Mouse (Mus musculus) heart, embryonic 16.5 days (tissue): Measurements from ENCODE around the gene Rassf8. TPM values are rescaled to one million over a fixed set of nuclear protein-coding genes. Genes with fewer than 3 reads are reported as not detected.
A peak's percentile ranks its signal among the peaks of the same experiment; 100 is the strongest.

ENCODE experiments used
- ATAC-seq: fragments of 200-750 bp; cut with Nextera tagmentation; replicated peaks from 2 replicates; pipeline ENCODE4 v1.8.0; 2017; ENCODE audit warnings: moderate number of reproducible peaks; ENCODE audit not compliant: insufficient read depth, low FRiP score; ENCODE audit errors: extremely low read depth
- H3K27ac ChIP-seq: fragments of 300-500 bp; sonication (generic); 2 replicates; pipeline ENCODE4 v1.5.1; 2014; ENCODE audit warnings: mild to moderate bottlenecking, low read length, control low read depth, moderate library complexity
- H3K27me3 ChIP-seq: fragments of 300-500 bp; sonication (generic); 2 replicates; pipeline ENCODE4 v1.6.1; 2014; ENCODE audit warnings: low read length, mixed read lengths; ENCODE audit not compliant: control insufficient read depth, insufficient read depth
- H3K36me3 ChIP-seq: fragments of 300-500 bp; sonication (generic); 2 replicates; pipeline ENCODE4 v1.6.1; 2014; ENCODE audit not compliant: control insufficient read depth, insufficient read depth
- H3K4me1 ChIP-seq: fragments of 300-500 bp; sonication (generic); 2 replicates; pipeline ENCODE4 v1.6.1; 2014; ENCODE audit warnings: low read length, mixed read lengths; ENCODE audit not compliant: control insufficient read depth, insufficient read depth
- H3K4me2 ChIP-seq: fragments of 300-500 bp; sonication (generic); 2 replicates; pipeline ENCODE4 v1.6.1; 2014; ENCODE audit warnings: low read depth, mild to moderate bottlenecking, control low read depth, low read length
- H3K4me3 ChIP-seq: fragments of 300-500 bp; sonication (generic); 2 replicates; pipeline ENCODE4 v1.5.1; 2014; ENCODE audit warnings: mild to moderate bottlenecking, control low read depth, low read length
- H3K9ac ChIP-seq: fragments of 300-500 bp; sonication (generic); 2 replicates; pipeline ENCODE4 v1.6.1; 2014; ENCODE audit warnings: low read length, control low read depth
- H3K9me3 ChIP-seq: fragments of 300-500 bp; sonication (generic); replicated peaks from 2 replicates; pipeline ENCODE4 v1.6.1; 2016; ENCODE audit warnings: low read length; ENCODE audit not compliant: control insufficient read depth
- WGBS: fragments of 180-500 bp; shearing (Covaris S2); extraction: QIAGEN DNeasy Blood & Tissue Kit; methylation state at CpG from one replicate; pipeline ENCODE4 v1.1.7; 2014; 5-methylcytosine and 5-hydroxymethylcytosine counted together
- polyA plus RNA-seq: library from polyadenylated mRNA; unstranded; fragments of >200 nt; fragmentation: Nextera tagmentation; extraction: Ambion mirVana; gene quantifications from 2 replicates; pipeline ENCODE4 v1.2.1, GENCODE M21; 2015

Rassf8 gene
- 7.3 TPM in 2 replicates for polyA plus RNA-seq

GRCm38 (mm10) chr6:145746132-145746849 is at the start of gene Rassf8:
Rassf8 (plus strand) TSS chr6:145746748.
- Histone ChIP-seq H3K4me2 (peak within 1 kb of the TSS; percentile 77), H3K27me3 (no peaks in the 10 kb centered on the region), H3K4me1 (peaks cover 30% of the 10 kb centered on the region), H3K9me3 (no peaks in the 10 kb centered on the region), H3K27ac (peak within 1 kb of the TSS; percentile 94), H3K36me3 (peaks cover 15% of the 10 kb centered on the region), H3K9ac (peak within 1 kb of the TSS; percentile 99), H3K4me3 (peak within 1 kb of the TSS; percentile 91)
- under 1% methylated on average over 53 of the region's 71 CpGs for WGBS
- peak; percentile 96 for ATAC-seq

GRCm38 (mm10) chr6:145701021-145701540 is 45.5 kb upstream of the Rassf8 start:
- no peak for ATAC-seq
- H3K9me3 ChIP-seq: no peaks in the 10 kb centered on the region
- no peaks in the 10 kb centered on the region for H3K27me3 ChIP-seq
- H3K4me2 ChIP-seq: no peak overlapping the region
- H3K4me3 ChIP-seq: no peak overlapping the region
- no peaks in the 10 kb centered on the region for H3K36me3 ChIP-seq
- no peak overlapping the region for H3K27ac ChIP-seq
- H3K9ac ChIP-seq: no peak overlapping the region
- WGBS: 64% methylated on average over 8 of the region's 8 CpGs
- no peaks in the 10 kb centered on the region for H3K4me1 ChIP-seq

GRCm38 (mm10) chr6:145703667-145704066 is 42.9 kb upstream of the Rassf8 start:
- no peak overlapping the region for H3K27ac ChIP-seq
- H3K4me1 ChIP-seq: no peaks in the 10 kb centered on the region
- no peak overlapping the region for H3K4me3 ChIP-seq
- ATAC-seq: no peak
- H3K27me3 ChIP-seq: no peaks in the 10 kb centered on the region
- H3K36me3 ChIP-seq: no peaks in the 10 kb centered on the region
- no peak overlapping the region for H3K4me2 ChIP-seq
- H3K9me3 ChIP-seq: no peaks in the 10 kb centered on the region
- no peak overlapping the region for H3K9ac ChIP-seq
- WGBS: 70% methylated on average over 6 of the region's 6 CpGs

GRCm38 (mm10) chr6:145709956-145710720 is 36.4 kb upstream of the Rassf8 start:
- Histone ChIP-seq H3K4me3 (no peak overlapping the region), H3K9me3 (no peaks in the 10 kb centered on the region), H3K27me3 (no peaks in the 10 kb centered on the region), H3K4me1 (0 out of 2 replicates have a peak, but pooled peaks cover 3% of the 10 kb centered on the region), H3K4me2 (no peak overlapping the region), H3K9ac (no peak overlapping the region), H3K36me3 (no peaks in the 10 kb centered on the region), H3K27ac (no peak overlapping the region)
- no peak for ATAC-seq
- 85% methylated on average over 18 of the region's 18 CpGs for WGBS

GRCm38 (mm10) chr6:145710797-145711196 is 35.8 kb upstream of the Rassf8 start:
- H3K9me3 ChIP-seq: no peaks in the 10 kb centered on the region
- no peak for ATAC-seq
- no peaks in the 10 kb centered on the region for H3K36me3 ChIP-seq
- 86% methylated on average over 3 of the region's 3 CpGs for WGBS
- no peak overlapping the region for H3K4me2 ChIP-seq
- H3K27me3 ChIP-seq: no peaks in the 10 kb centered on the region
- 0 out of 2 replicates have a peak, but pooled peaks cover 3% of the 10 kb centered on the region for H3K4me1 ChIP-seq
- H3K27ac ChIP-seq: no peak overlapping the region
- no peak overlapping the region for H3K4me3 ChIP-seq
- H3K9ac ChIP-seq: no peak overlapping the region

DNA sequence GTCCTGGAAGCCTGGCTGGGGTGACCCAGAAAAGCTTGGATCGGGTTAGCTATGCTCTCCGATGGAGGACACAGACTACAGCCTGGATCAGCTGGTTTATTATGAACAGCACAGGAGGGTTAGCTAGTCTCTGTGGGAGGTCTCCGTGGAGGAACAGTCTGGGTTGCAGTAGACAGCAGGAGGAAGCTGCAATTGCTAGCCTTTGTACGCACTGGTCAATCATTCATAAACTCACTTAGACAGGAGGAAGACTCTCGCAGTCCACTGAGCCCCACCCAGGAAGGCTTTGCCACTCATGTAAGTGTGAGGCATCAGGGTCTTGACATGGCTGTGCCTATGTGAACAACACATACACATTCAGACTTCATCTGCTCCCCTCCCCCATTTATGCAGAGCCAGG is 35.2 kb upstream of the Rassf8 start:
- WGBS: 79% methylated on average over 5 of the region's 5 CpGs
- H3K36me3 ChIP-seq: no peaks in the 10 kb centered on the region

DNA sequence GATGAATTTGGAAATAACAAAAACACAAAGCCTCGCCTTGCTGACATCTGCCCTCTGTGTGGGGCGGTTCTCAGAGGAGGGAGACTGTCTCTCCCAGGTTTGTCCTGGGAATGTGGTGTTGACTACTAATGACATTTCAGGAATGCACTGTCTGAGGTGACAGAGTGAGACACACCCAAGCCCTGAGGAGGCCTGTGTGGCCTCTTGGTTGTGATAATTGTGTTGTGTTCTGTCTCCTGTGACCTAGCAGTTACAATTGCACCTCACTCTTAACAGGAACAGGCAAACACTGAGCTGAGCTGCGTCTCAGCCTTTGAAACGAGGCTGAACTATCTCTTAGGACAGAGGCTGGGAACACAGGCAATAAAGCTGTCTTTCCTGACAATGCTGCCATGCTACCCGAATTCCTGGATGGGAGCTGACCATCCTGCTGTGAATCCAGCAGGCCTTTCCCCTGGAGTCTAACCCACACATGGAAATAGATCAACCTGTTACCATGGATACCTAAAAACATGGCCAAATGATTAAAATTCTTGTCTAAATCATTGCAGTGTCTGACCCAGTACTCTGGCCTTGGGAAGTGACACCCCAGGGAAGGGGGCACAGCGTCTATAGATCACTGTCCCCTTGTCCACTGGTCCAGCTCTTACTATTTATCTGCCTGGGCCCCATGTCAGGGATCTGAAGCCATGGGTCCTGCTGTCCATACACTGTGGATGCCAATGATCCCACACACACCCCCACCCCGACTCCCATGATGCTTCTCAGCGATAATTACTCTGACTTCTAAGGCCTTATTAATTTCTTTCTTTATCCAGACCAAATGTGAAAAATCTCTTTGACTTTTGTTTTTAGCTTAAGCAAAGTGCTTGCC is 33.1 kb upstream of the Rassf8 start:
- Histone ChIP-seq H3K4me2 (no peak overlapping the region), H3K9ac (no peak overlapping the region), H3K4me1 (0 out of 2 replicates have a peak, but pooled peaks cover 3% of the 10 kb centered on the region), H3K9me3 (no peaks in the 10 kb centered on the region), H3K27me3 (no peaks in the 10 kb centered on the region), H3K27ac (no peak overlapping the region), H3K36me3 (no peaks in the 10 kb centered on the region), H3K4me3 (no peak overlapping the region)
- ATAC-seq: no peak; the same call in 1 of the 2 replicates
- WGBS: 66% methylated on average over 8 of the region's 8 CpGs

More for the DNA sequence above, 35.2 kb upstream of the Rassf8 start:
- Histone ChIP-seq H3K27me3 (no peaks in the 10 kb centered on the region), H3K27ac (no peak overlapping the region), H3K9me3 (no peaks in the 10 kb centered on the region), H3K4me2 (no peak overlapping the region), H3K4me3 (no peak overlapping the region), H3K9ac (no peak overlapping the region), H3K4me1 (0 out of 2 replicates have a peak, but pooled peaks cover 3% of the 10 kb centered on the region)
- ATAC-seq: no peak

DNA sequence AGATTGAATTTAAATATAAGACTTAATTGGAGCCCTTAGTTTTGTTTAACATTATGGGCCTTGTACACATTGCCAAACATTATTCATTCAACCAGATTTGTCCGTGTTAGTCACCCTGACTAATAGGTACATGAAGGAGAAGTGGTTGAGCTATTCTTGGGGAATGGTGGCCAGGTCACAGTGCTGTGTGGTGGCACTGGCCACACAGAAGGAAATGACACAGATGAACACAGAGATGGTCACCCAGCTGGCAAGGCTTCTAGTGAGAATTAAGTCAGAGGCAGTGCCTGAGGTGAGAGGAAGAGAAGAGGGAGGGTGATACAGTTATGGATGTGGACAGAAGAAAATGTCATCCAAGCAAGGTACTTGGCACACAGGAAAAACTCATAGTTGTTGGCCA is 32.4 kb upstream of the Rassf8 start:
- H3K9me3 ChIP-seq: no peaks in the 10 kb centered on the region
- H3K4me3 ChIP-seq: no peak overlapping the region
- no peak overlapping the region for H3K9ac ChIP-seq
- no peak for ATAC-seq
- no peaks in the 10 kb centered on the region for H3K36me3 ChIP-seq
- no peak overlapping the region for H3K4me2 ChIP-seq
- H3K4me1 ChIP-seq: 0 out of 2 replicates have a peak, but pooled peaks cover 3% of the 10 kb centered on the region
- no peak overlapping the region for H3K27ac ChIP-seq
- WGBS: 72% methylated on average over 1 of the region's 1 CpGs
- no peaks in the 10 kb centered on the region for H3K27me3 ChIP-seq
